Comparison of ENCODE assay signal across 11 mouse cellular contexts in the genomic region with DNA sequence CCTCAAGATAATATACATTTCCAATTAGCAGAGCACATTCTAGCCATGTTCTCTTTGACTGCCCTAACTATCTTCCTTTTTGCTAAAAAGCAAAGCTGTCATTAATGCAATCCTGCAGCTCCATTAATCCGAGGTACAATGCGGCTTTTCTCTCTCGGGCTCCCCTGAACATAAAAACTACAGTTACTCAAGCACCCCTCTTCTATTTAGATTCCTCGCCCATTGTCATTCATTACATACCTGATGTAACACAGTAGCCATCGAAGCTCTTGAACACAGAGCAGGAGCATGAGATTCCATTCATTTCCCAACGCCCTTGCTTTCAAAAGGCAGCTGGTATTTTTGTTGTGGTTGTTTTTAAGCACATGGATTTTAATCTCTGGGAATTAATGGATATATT.
A peak's percentile ranks its signal among the peaks of the same experiment; 100 is the strongest.
DNase-seq lines count a peak whose midpoint lies in the region; ATAC-seq and TF ChIP-seq lines count a peak whose summit lies in the region.
"Had no signal": no experiment of that assay in that cellular context is flagged by ENCODE, and none has a peak within 500 bp of the region (broad histone marks: within the 10 kb centered on the region; RNA-seq: fewer than 3 reads in every experiment).

No protein-coding gene starts in this region.

- peaks cover 18% of the 10 kb centered on the region for H3K4me1 ChIP-seq in embryonic facial prominence, embryonic 14.5 days (ENCODE audit: control insufficient read depth, insufficient read depth, low read length)
- peaks cover 16% of the 10 kb centered on the region; the same call in 1 of the 2 replicates for H3K4me1 ChIP-seq in hindbrain, postnatal 0 days (ENCODE audit: insufficient read depth, low read length)
- peaks cover 19% of the 10 kb centered on the region for H3K4me1 ChIP-seq in neural tube, embryonic 12.5 days
- H3K4me1 ChIP-seq: megakaryocyte, embryonic 14.5 days had no signal

- peak overlapping the region; percentile 95 for H3K27ac ChIP-seq in left cerebral cortex, adult 2 months
- peak overlapping the region; percentile 94 for H3K27ac ChIP-seq in embryonic facial prominence, embryonic 14.5 days (replicated peaks; ENCODE audit: low read depth, low read length)
- peak overlapping the region; percentile 96 for H3K27ac ChIP-seq in hindbrain, postnatal 0 days
- H3K27ac ChIP-seq in neural tube, embryonic 12.5 days, result peak overlapping the region; percentile 91

- H3K4me2 ChIP-seq in embryonic facial prominence, embryonic 14.5 days (ENCODE audit: low read depth, low read length), result peak overlapping the region; percentile 71
- H3K4me2 ChIP-seq in hindbrain, postnatal 0 days (ENCODE audit: low read depth, low read length), result peak overlapping the region; percentile 70
- peak overlapping the region; percentile 61 for H3K4me2 ChIP-seq in neural tube, embryonic 12.5 days (replicated peaks)

- 16% methylated on average over 6 of the region's 6 CpGs for WGBS in embryonic facial prominence, embryonic 14.5 days
- WGBS in hindbrain, postnatal 0 days, result 7% methylated on average over 6 of the region's 6 CpGs
- 11% methylated on average over 6 of the region's 6 CpGs for WGBS in neural tube, embryonic 12.5 days

- no peak for ATAC-seq in embryonic facial prominence, embryonic 14.5 days (ENCODE audit: low read depth)
- no peak for ATAC-seq in hindbrain, postnatal 0 days
- ATAC-seq in neural tube, embryonic 12.5 days (ENCODE audit: low FRiP score, low read depth), result peak; percentile 7; the same call in 1 of the 2 replicates
- ATAC-seq: inflammation-experienced regulatory T-cells, adult 6 months had no signal

- no peaks in the 10 kb centered on the region for H3K36me3 ChIP-seq in embryonic facial prominence, embryonic 14.5 days (ENCODE audit: control insufficient read depth, insufficient read depth, low read length)
- no peaks in the 10 kb centered on the region for H3K36me3 ChIP-seq in hindbrain, postnatal 0 days (ENCODE audit: insufficient read depth, low read length)
- no peaks in the 10 kb centered on the region for H3K36me3 ChIP-seq in neural tube, embryonic 12.5 days

- H3K4me3 ChIP-seq in left cerebral cortex, adult 2 months, result peak overlapping the region; percentile 44
- peak overlapping the region; percentile 32 for H3K4me3 ChIP-seq in embryonic facial prominence, embryonic 14.5 days (ENCODE audit: low read depth, low read length)
- peak overlapping the region; percentile 34 for H3K4me3 ChIP-seq in hindbrain, postnatal 0 days (ENCODE audit: low read length)
- peak overlapping the region; percentile 25 for H3K4me3 ChIP-seq in neural tube, embryonic 12.5 days
- H3K4me3 ChIP-seq: megakaryocyte, embryonic 14.5 days had no signal

- TF ChIP-seq CTCF in left cerebral cortex, adult 2 months (IDR thresholded peaks at IDR 0.05), result no peak
- no peak for TF ChIP-seq CTCF in hindbrain, postnatal 0 days (IDR thresholded peaks at IDR 0.05; ENCODE audit: low read depth)

- H3K9ac ChIP-seq in embryonic facial prominence, embryonic 14.5 days (ENCODE audit: low read depth, low read length), result peak overlapping the region; percentile 56
- peak overlapping the region; percentile 49 for H3K9ac ChIP-seq in hindbrain, postnatal 0 days (replicated peaks; ENCODE audit: low read length)
- H3K9ac ChIP-seq in neural tube, embryonic 12.5 days, result peak overlapping the region; percentile 61

- DNase-seq in left cerebral cortex, adult 2 months (ENCODE audit: extremely low spot score in 1 of 2, low spot score in 2 of 2), result no peak
- DNase-seq in left cerebral cortex, postnatal 4 days, result no peak
- DNase-seq in embryonic facial prominence, embryonic 14.5 days (ENCODE audit: low spot score), result peak; percentile 14
- peak; percentile 28 for DNase-seq in hindbrain, postnatal 0 days (ENCODE audit: low spot score)
- no peak for DNase-seq in left cerebral cortex, adult 11 months (ENCODE audit: low spot score)
- no peak for DNase-seq in kidney, postnatal 14 days
- DNase-seq in kidney, postnatal 36 days, result no peak
- DNase-seq: cerebellum, adult 11 months had no signal

- no peaks in the 10 kb centered on the region for H3K9me3 ChIP-seq in embryonic facial prominence, embryonic 14.5 days (ENCODE audit: control insufficient read depth, low read length)
- no peaks in the 10 kb centered on the region for H3K9me3 ChIP-seq in hindbrain, postnatal 0 days (ENCODE audit: low read length)
- no peaks in the 10 kb centered on the region for H3K9me3 ChIP-seq in neural tube, embryonic 12.5 days
- H3K9me3 ChIP-seq: megakaryocyte, embryonic 14.5 days had no signal

- no peaks in the 10 kb centered on the region for H3K27me3 ChIP-seq in embryonic facial prominence, embryonic 14.5 days (replicated peaks; ENCODE audit: control insufficient read depth, insufficient read depth, low read length)
- H3K27me3 ChIP-seq in hindbrain, postnatal 0 days (ENCODE audit: insufficient read depth, low read length), result no peaks in the 10 kb centered on the region
- no peaks in the 10 kb centered on the region for H3K27me3 ChIP-seq in neural tube, embryonic 12.5 days (replicated peaks)

- intact Hi-C loops in left cerebral cortex, adult 2 months (cut with DNase I), result loop anchor here (1.0 to 5.0 kb wide), 5 partner anchors 125 to 214 kb away; no protein-coding TSS in a partner anchor
- intact Hi-C loops in left cerebral cortex, postnatal 4 days (cut with DNase I), result loop anchor here (1.0 to 5.0 kb wide), 3 partner anchors 125 to 213 kb away; no protein-coding TSS in a partner anchor

Comparison
In these comparisons a context has a peak if more than half of its experiments do, and no peak if none do; other contexts are left out.
1. DNase-seq: peak in embryonic facial prominence, embryonic 14.5 days (single experiment) and hindbrain, postnatal 0 days (single experiment); none in left cerebral cortex, adult 2 months (0 of 2), left cerebral cortex, postnatal 4 days (single experiment), left cerebral cortex, adult 11 months (single experiment), kidney, postnatal 14 days (single experiment) and kidney, postnatal 36 days (0 of 2).
2. Peak in every context shown above with its lines, with median percentiles within 50 percentile points of each other: H3K27ac ChIP-seq, H3K4me3 ChIP-seq, H3K4me2 ChIP-seq and H3K9ac ChIP-seq.